Mouse (Mus musculus) C2C12 (cell line): ENCODE measurements around the gene Chaf1b. TPM values are rescaled to one million over a fixed set of nuclear protein-coding genes. Genes with fewer than 3 reads are reported as not detected.
A peak's percentile ranks its signal among the peaks of the same experiment; 100 is the strongest.

ENCODE experiments used
- H3K27me3 ChIP-seq: one replicate; pipeline ENCODE4 v1.6.1; 2011; ENCODE audit not compliant: control insufficient read depth, insufficient read depth, insufficient read length
- H3K36me3 ChIP-seq: one replicate; pipeline ENCODE4 v1.6.1; 2011; ENCODE audit not compliant: control insufficient read depth, insufficient read depth
- H3K4me3 ChIP-seq: one replicate; pipeline ENCODE4 v1.5.1; 2011; ENCODE audit warnings: mild to moderate bottlenecking, control low read depth; ENCODE audit not compliant: poor library complexity, insufficient read depth, severe bottlenecking
- H3K79me2 ChIP-seq: one replicate; pipeline ENCODE4 v1.6.1; 2011; ENCODE audit not compliant: control insufficient read depth, insufficient read depth
- H3K79me3 ChIP-seq: one replicate; pipeline ENCODE4 v1.6.1; 2011; ENCODE audit warnings: low read depth, control low read depth
- H3ac ChIP-seq: one replicate; pipeline ENCODE3; 2011; ENCODE audit warnings: low read depth; ENCODE audit not compliant: control insufficient read depth, insufficient read length
- CEBPB ChIP-seq: IDR thresholded peaks from one replicate; pipeline ENCODE4 v1.6.1; 2011; ENCODE audit warnings: low read depth, mild to moderate bottlenecking, control low read depth, moderate library complexity
- CTCF ChIP-seq: IDR thresholded peaks from one replicate; pipeline ENCODE4 v1.5.1; 2011; ENCODE audit not compliant: control insufficient read depth, insufficient read depth, insufficient read length
- FOSL1 ChIP-seq: IDR thresholded peaks from one replicate; pipeline ENCODE4 v1.8.0; 2011; ENCODE audit warnings: mild to moderate bottlenecking, low read length; ENCODE audit not compliant: poor library complexity, insufficient read depth, severe bottlenecking
- MAX ChIP-seq: IDR thresholded peaks from one replicate; pipeline ENCODE4 v1.6.1; 2011; ENCODE audit warnings: mild to moderate bottlenecking, control low read depth
- MYOD1 ChIP-seq: IDR thresholded peaks from one replicate; pipeline ENCODE4 v1.6.1; 2011; ENCODE audit warnings: low read depth; ENCODE audit not compliant: control insufficient read depth, insufficient read length
- MYOG ChIP-seq: IDR thresholded peaks from one replicate; pipeline ENCODE4 v1.6.1; 2011; ENCODE audit not compliant: control insufficient read depth, insufficient read length; ENCODE audit errors: extremely low read depth
- USF1 ChIP-seq: IDR thresholded peaks from one replicate; pipeline ENCODE4 v1.6.1; 2011; ENCODE audit warnings: low read depth, mild to moderate bottlenecking, control low read depth, moderate library complexity
- polyA plus RNA-seq: library from polyadenylated mRNA; unstranded; fragments of >200 nt; fragmentation: generic; extraction: Trizol; gene quantifications from one replicate; pipeline ENCODE4 v1.2.1, GENCODE M21; 2012; ENCODE audit warnings: missing spikeins

Gene Chaf1b
- polyA plus RNA-seq, 1 experiment = 55.5 TPM

GRCm38 (mm10) chr16:93934588-93934987 is 50.9 kb downstream of the Chaf1b start:
- no peaks in the 10 kb centered on the region for H3K36me3 ChIP-seq
- TF ChIP-seq MYOD1 = no peak
- TF ChIP-seq FOSL1 = no peak
- no peak for TF ChIP-seq USF1
- no peak for TF ChIP-seq CEBPB
- no peak overlapping the region for H3K4me3 ChIP-seq
- H3K27me3 ChIP-seq = no peaks in the 10 kb centered on the region
- no peaks in the 10 kb centered on the region for H3K79me3 ChIP-seq
- no peak overlapping the region for H3ac ChIP-seq
- no peaks in the 10 kb centered on the region for H3K79me2 ChIP-seq

DNA sequence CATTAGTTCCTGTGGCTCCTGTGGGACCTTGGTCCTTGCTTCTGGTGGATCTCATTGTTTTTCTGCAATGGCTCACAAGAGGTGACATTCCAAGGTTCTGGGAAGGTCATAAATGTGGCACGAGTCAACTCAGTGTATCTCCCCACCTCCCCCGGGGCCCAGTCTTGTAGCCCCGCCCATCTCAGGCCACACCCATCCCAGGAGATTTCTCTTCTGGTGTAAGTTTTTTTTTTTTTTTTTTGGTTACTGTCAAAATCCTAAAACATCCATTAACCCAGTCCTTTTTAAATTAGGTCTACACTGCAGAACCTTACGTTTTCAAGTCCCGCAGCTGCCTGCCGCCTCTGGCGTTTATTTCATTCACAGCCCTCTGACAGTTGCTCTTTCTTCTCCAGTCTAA is 51.3 kb downstream of the Chaf1b start:
- no peak overlapping the region for H3K4me3 ChIP-seq
- H3K79me2 ChIP-seq = no peaks in the 10 kb centered on the region
- H3K36me3 ChIP-seq = no peaks in the 10 kb centered on the region
- no peaks in the 10 kb centered on the region for H3K27me3 ChIP-seq
- TF ChIP-seq MYOD1 (no peak), CEBPB (no peak), CTCF (no peak), USF1 (no peak)
- H3ac ChIP-seq = no peak overlapping the region
- no peaks in the 10 kb centered on the region for H3K79me3 ChIP-seq

DNA sequence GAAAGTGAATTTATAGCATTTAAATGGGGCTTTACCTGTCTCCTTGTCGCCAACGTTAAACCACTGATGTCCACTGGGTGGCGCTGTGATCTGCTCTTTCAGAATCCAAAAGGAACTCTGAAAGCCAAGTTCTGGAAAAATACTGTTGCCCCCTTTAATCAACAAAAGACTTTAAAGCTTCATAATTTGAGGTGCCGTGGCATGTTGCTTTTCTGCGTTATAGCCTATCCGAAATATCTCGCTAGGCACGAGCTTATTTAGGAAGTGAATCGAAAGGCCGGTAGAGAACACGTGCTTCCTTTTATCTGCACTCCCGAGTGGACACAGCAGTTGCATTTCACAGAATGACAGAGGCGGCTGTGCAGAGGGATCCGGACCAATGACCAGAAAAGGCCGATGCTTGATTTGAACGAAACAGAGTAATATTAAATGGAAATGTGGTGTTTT is 54.7 kb downstream of the Chaf1b start:
- no peak overlapping the region for H3K4me3 ChIP-seq
- H3K27me3 ChIP-seq = no peaks in the 10 kb centered on the region
- no peaks in the 10 kb centered on the region for H3K36me3 ChIP-seq
- peak overlapping the region; percentile 24 for H3ac ChIP-seq
- H3K79me3 ChIP-seq = no peaks in the 10 kb centered on the region
- no peaks in the 10 kb centered on the region for H3K79me2 ChIP-seq
- no peak for TF ChIP-seq MAX
- TF ChIP-seq USF1 = peak; percentile 12
- peak; percentile 15 for TF ChIP-seq CTCF

- no peaks in the 10 kb centered on the region for H3K79me3 ChIP-seq
- peaks cover 5% of the 10 kb centered on the region for H3K27me3 ChIP-seq
- no peak for TF ChIP-seq CEBPB
- no peak for TF ChIP-seq MYOD1
- TF ChIP-seq FOSL1 = no peak
- no peak for TF ChIP-seq MAX
- TF ChIP-seq USF1 = no peak
- no peak for TF ChIP-seq MYOG
- no peak for TF ChIP-seq CTCF
- no peaks in the 10 kb centered on the region for H3K79me2 ChIP-seq
- no peak overlapping the region for H3ac ChIP-seq
- no peaks in the 10 kb centered on the region for H3K36me3 ChIP-seq
- no peak overlapping the region for H3K4me3 ChIP-seq
Observed at GRCm38 (mm10) chr16:93939961-93940360, 56.3 kb downstream of the Chaf1b start.

GRCm38 (mm10) chr16:93941781-93942567 is 58.3 kb downstream of the Chaf1b start:
- Histone ChIP-seq H3K79me2 (no peaks in the 10 kb centered on the region), H3K27me3 (peaks cover 5% of the 10 kb centered on the region), H3K4me3 (no peak overlapping the region), H3K79me3 (no peaks in the 10 kb centered on the region), H3K36me3 (no peaks in the 10 kb centered on the region), H3ac (no peak overlapping the region)
- no peak for TF ChIP-seq FOSL1
- no peak for TF ChIP-seq CEBPB
- TF ChIP-seq MYOG = no peak
- TF ChIP-seq CTCF = no peak
- TF ChIP-seq MYOD1 = no peak
- TF ChIP-seq MAX = no peak
- TF ChIP-seq USF1 = no peak

DNA sequence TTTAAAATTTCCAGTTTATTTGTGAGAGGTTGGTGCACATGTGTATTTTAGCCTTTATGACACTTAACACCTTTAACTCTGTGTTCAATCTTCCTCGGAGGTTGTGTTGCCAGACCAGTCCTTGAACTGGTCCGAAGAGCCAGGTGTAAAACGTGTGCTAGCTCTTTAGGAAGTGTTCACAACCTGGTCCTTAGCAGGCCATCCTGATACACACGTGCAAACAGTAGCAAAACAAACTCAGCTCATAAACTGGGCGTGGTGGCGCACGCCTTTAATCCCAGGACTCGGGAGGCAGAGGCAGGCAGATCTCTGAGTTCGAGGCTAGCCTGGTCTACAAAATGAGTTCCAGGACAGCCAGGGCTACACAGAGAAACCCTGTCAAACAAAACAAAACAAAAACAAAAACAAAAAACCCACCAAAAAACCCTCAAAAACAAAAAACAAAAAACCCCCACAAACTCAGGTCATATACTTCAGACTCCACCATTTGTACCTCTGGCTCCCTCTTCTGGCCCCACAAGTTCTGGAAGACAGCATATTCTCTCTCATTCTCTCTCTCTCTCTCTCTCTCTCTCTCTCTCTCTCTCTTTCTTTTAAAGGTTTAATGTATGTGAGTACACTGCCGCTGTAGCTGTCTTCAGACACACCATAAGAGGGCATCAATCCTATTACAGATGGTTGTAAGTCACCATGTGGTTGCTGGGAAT is 59.2 kb downstream of the Chaf1b start:
- H3K79me3 ChIP-seq = no peaks in the 10 kb centered on the region
- no peak overlapping the region for H3ac ChIP-seq
- TF ChIP-seq MYOG (no peak), FOSL1 (no peak), CTCF (no peak), MYOD1 (no peak), MAX (no peak), CEBPB (no peak), USF1 (no peak)
- H3K4me3 ChIP-seq = no peak overlapping the region
- no peaks in the 10 kb centered on the region for H3K36me3 ChIP-seq
- peaks cover 5% of the 10 kb centered on the region for H3K27me3 ChIP-seq
- H3K79me2 ChIP-seq = no peaks in the 10 kb centered on the region
